Mouse (Mus musculus) limb, embryonic 10.5 days (tissue): Measurements from ENCODE around the gene Ralgds. TPM values are rescaled to one million over a fixed set of nuclear protein-coding genes. Genes with fewer than 3 reads are reported as not detected.
A peak's percentile ranks its signal among the peaks of the same experiment; 100 is the strongest.

Source experiments
- DNase-seq: peaks from one replicate; pipeline ENCODE4 v3.0.0-alpha.2; 2017; ENCODE audit warnings: low spot score
- H3K27ac ChIP-seq: fragments of 300-500 bp; sonication (generic); 2 replicates; pipeline ENCODE4 v1.5.1; 2016; ENCODE audit warnings: mild to moderate bottlenecking
- H3K27me3 ChIP-seq: fragments of 300-500 bp; sonication (generic); 2 replicates; pipeline ENCODE4 v1.6.1; 2016; ENCODE audit warnings: low read depth, mild to moderate bottlenecking; ENCODE audit not compliant: poor library complexity, severe bottlenecking
- H3K36me3 ChIP-seq: fragments of 300-500 bp; sonication (generic); 2 replicates; pipeline ENCODE4 v1.6.1; 2016; ENCODE audit warnings: mild to moderate bottlenecking, moderate library complexity
- H3K4me1 ChIP-seq: fragments of 300-500 bp; sonication (generic); 2 replicates; pipeline ENCODE4 v1.6.1; 2016
- H3K4me3 ChIP-seq: fragments of 300-500 bp; sonication (generic); 2 replicates; pipeline ENCODE4 v1.5.1; 2016; ENCODE audit warnings: mild to moderate bottlenecking, moderate library complexity
- H3K9me3 ChIP-seq: fragments of 300-500 bp; sonication (generic); replicated peaks from 2 replicates; pipeline ENCODE4 v1.6.1; 2016; ENCODE audit warnings: mild to moderate bottlenecking
- WGBS: fragments of 180-500 bp; shearing (Covaris S2); methylation state at CpG from one replicate; pipeline ENCODE4 v1.1.7; 2016; 5-methylcytosine and 5-hydroxymethylcytosine counted together
- polyA plus RNA-seq: library from polyadenylated mRNA; unstranded; fragments of >200 nt; fragmentation: Nextera tagmentation; extraction: Ambion mirVana; gene quantifications from 2 replicates; pipeline ENCODE4 v1.2.1, GENCODE M21; 2016

Ralgds gene
- polyA plus RNA-seq, 1 experiment from 2014 or later = 46.7 TPM

- Histone ChIP-seq H3K4me3 (no peak overlapping the region), H3K4me1 (no peaks in the 10 kb centered on the region), H3K36me3 (no peaks in the 10 kb centered on the region), H3K27ac (no peak overlapping the region), H3K27me3 (peaks cover 15% of the 10 kb centered on the region), H3K9me3 (no peaks in the 10 kb centered on the region)
- 86% methylated on average over 2 of the region's 2 CpGs for WGBS
- no peak for DNase-seq
Measured at GRCm38 (mm10) chr2:28591479-28591878, 78.6 kb downstream of the Ralgds start.

GRCm38 (mm10) chr2:28592809-28593208 lies 79.9 kb downstream of the Ralgds start:
- peaks cover 1% of the 10 kb centered on the region; the same call in 1 of the 2 replicates for H3K4me1 ChIP-seq
- H3K27ac ChIP-seq = no peak overlapping the region
- DNase-seq = peak; percentile 81
- H3K9me3 ChIP-seq = no peaks in the 10 kb centered on the region
- no peaks in the 10 kb centered on the region for H3K36me3 ChIP-seq
- WGBS = 6% methylated on average over 15 of the region's 15 CpGs
- no peak overlapping the region for H3K4me3 ChIP-seq
- peaks cover 15% of the 10 kb centered on the region; the same call in 1 of the 2 replicates for H3K27me3 ChIP-seq

DNA sequence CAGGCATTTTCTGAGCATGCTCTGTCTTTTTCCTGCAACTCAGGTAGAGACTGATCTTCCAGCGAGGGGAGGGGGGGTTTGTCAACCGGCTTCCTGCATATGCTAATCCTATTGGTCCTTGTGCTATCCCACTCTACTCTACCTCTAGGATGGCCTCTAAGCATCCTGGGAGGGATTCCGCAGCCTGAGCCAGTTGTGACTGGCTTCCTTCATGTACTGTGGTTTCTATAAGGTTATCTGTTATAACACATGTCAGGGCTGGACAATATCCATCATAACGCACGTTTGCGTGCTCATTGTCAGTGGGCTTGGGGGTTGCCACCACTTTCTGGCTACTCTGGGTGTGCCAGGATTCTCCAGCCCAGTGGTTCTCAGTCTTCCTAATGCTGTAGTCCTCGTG lies 83.1 kb downstream of the Ralgds start:
- no peaks in the 10 kb centered on the region for H3K36me3 ChIP-seq
- 77% methylated on average over 7 of the region's 7 CpGs for WGBS
- H3K27ac ChIP-seq = no peak overlapping the region
- no peak for DNase-seq
- H3K4me1 ChIP-seq = peaks cover 16% of the 10 kb centered on the region
- no peaks in the 10 kb centered on the region for H3K9me3 ChIP-seq
- H3K4me3 ChIP-seq = no peak overlapping the region
- peaks cover 15% of the 10 kb centered on the region; the same call in 1 of the 2 replicates for H3K27me3 ChIP-seq

- Histone ChIP-seq H3K4me3 (no peak overlapping the region), H3K27ac (no peak overlapping the region), H3K9me3 (no peaks in the 10 kb centered on the region), H3K36me3 (no peaks in the 10 kb centered on the region), H3K27me3 (peaks cover 15% of the 10 kb centered on the region; the same call in 1 of the 2 replicates), H3K4me1 (peaks cover 16% of the 10 kb centered on the region)
- WGBS = 87% methylated on average over 7 of the region's 7 CpGs
- no peak for DNase-seq
Measured at GRCm38 (mm10) chr2:28596998-28597397, 84.1 kb downstream of the Ralgds start.

- Histone ChIP-seq H3K27ac (no peak overlapping the region), H3K27me3 (peaks cover 12% of the 10 kb centered on the region; the same call in 1 of the 2 replicates), H3K4me1 (peaks cover 16% of the 10 kb centered on the region), H3K9me3 (no peaks in the 10 kb centered on the region), H3K36me3 (no peaks in the 10 kb centered on the region), H3K4me3 (no peak overlapping the region)
- 77% methylated on average over 7 of the region's 7 CpGs for whole genome bisulfite sequencing
- DNase-seq = no peak
Measured at GRCm38 (mm10) chr2:28597733-28598547, 85.0 kb downstream of the Ralgds start.

DNA sequence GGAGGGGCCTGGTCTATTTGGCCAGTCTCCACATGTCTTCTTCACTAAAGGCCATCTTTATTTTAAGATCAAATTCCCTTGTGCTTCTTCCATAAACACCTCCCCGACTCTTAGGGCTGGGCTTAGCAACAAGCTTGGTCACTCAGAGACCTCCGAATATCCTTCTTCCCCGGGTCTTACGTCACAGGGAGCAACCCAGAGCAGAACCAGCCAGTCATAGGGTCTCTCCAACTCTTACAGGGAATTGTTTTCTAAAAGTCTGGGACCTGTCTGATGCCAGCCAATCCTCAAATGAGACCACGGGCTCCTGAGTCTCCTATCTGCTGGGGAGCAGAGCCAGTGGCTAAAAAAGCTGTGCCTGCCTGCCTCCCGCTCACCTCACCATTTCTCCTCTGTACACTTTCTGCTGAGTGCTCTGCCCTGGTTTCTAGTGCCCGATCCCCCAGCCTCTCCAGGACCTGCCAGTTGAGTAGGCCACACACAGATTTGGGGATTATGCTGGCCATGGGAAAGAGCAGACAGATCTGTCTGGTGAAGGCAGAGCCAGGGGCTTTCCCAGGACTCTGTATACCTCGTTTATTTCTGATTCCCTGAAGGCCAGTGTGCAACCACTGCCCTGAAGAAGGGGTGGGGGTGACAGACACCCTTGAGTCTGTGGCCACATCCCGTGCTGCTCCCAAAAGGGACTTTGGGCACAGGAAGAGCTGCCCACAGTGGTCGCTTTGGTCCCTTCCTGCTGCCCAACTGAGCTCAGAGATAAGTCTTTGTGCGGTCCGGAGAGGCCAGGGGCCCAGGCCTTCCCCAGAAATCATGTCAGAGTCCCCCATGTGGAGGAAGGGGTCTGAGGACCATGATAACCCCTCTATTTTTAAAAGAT lies 86.0 kb downstream of the Ralgds start:
- H3K27me3 ChIP-seq = 0 out of 2 replicates have a peak, but pooled peaks cover 2% of the 10 kb centered on the region
- WGBS = 75% methylated on average over 12 of the region's 12 CpGs
- no peaks in the 10 kb centered on the region for H3K36me3 ChIP-seq
- H3K9me3 ChIP-seq = no peaks in the 10 kb centered on the region
- peaks cover 16% of the 10 kb centered on the region for H3K4me1 ChIP-seq
- H3K4me3 ChIP-seq = no peak overlapping the region
- 0 out of 2 replicates have a peak overlapping the region, but pooled peaks have one; percentile 32 for H3K27ac ChIP-seq
- DNase-seq = no peak

DNA sequence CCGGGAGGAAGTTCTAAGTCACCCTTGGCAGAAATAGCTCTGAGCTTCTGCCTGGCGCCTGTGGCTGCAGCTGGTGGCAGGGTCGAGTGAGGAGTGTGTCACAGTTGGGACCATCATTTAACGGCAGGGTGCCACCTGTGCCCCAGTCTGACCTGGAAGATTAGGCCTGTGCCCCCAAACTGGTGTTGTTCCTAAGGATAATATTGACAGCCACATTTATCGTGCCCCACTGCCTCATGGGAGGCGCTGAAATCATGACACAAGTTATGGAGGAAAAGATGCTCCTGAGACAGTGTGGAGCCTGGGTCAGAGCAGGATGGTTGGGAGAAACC lies 86.6 kb downstream of the Ralgds start:
- Histone ChIP-seq H3K4me3 (no peak overlapping the region), H3K27ac (no peak overlapping the region), H3K36me3 (no peaks in the 10 kb centered on the region), H3K27me3 (no peaks in the 10 kb centered on the region), H3K4me1 (peaks cover 16% of the 10 kb centered on the region), H3K9me3 (no peaks in the 10 kb centered on the region)
- 78% methylated on average over 6 of the region's 6 CpGs for WGBS
- DNase-seq = no peak

GRCm38 (mm10) chr2:28601720-28602590 lies 89.0 kb downstream of the Ralgds start:
- no peak overlapping the region for H3K4me3 ChIP-seq
- no peaks in the 10 kb centered on the region for H3K27me3 ChIP-seq
- no peak overlapping the region for H3K27ac ChIP-seq
- H3K36me3 ChIP-seq = no peaks in the 10 kb centered on the region
- no peak for DNase-seq
- no peaks in the 10 kb centered on the region for H3K9me3 ChIP-seq
- 67% methylated on average over 12 of the region's 12 CpGs for WGBS
- peaks cover 24% of the 10 kb centered on the region for H3K4me1 ChIP-seq

Other genes starting within 250 kb of the Ralgds start
- 4.2 and 6.3 TPM in 2 replicates for gene Ppp1r26, start 66.3 kb upstream of the Ralgds start, polyA plus RNA-seq
- 0.25 and 0.61 TPM in 2 replicates for gene 1700007K13Rik, start 46.8 kb upstream of the Ralgds start, polyA plus RNA-seq
- gene Mrps2, start 45.1 kb upstream of the Ralgds start, polyA plus RNA-seq = 70.3 and 75.9 TPM in 2 replicates
- not detected in 2 replicates for gene Gbgt1, start 16.2 kb upstream of the Ralgds start, polyA plus RNA-seq
- not detected in 2 replicates for gene Gm10134, start 7.0 kb upstream of the Ralgds start, polyA plus RNA-seq
- gene Cel, start 50.3 kb downstream of the Ralgds start, polyA plus RNA-seq = not detected in 2 replicates
- 69.9 and 71.6 TPM in 2 replicates for gene Gtf3c5, start 70.6 kb downstream of the Ralgds start, polyA plus RNA-seq
- gene Gfi1b, start 108.9 kb downstream of the Ralgds start, polyA plus RNA-seq = 3.5 and 4.2 TPM in 2 replicates
- 24.2 and 26.9 TPM in 2 replicates for gene Tsc1, start 128.1 kb downstream of the Ralgds start, polyA plus RNA-seq
- gene Spaca9, start 186.6 kb downstream of the Ralgds start, polyA plus RNA-seq = 2.5 and 2.8 TPM in 2 replicates
- gene Ak8, start 187.0 kb downstream of the Ralgds start, polyA plus RNA-seq = 0.41 and 0.58 TPM in 2 replicates